26 mouse cellular contexts compared by ENCODE assay signal in the genomic region with DNA sequence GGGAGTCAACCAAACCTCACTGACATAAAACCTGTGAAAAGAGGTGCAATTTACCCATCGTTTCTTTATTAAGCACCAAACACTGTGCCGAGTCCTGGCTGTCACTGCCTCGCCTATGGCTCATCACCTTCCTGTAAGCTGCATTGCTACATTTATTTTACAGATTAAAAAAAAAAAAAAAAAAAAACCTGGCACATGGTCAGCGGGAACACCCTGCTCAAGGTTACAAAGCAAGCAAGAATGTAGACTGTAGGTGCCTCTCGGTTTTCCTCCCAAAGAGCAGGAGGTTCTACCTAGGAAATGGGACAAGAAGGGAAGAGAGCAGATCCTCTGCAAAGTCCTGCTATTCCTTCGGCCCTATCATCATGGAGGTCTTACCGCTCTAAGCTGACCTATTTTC.
A peak's percentile ranks its signal among the peaks of the same experiment; 100 is the strongest.
DNase-seq lines count a peak whose midpoint lies in the region; TF ChIP-seq lines count a peak whose summit lies in the region.
"Had no signal": no experiment of that assay in that cellular context is flagged by ENCODE, and none has a peak within 500 bp of the region (broad histone marks: within the 10 kb centered on the region; RNA-seq: fewer than 3 reads in every experiment).

No protein-coding gene starts in this region.

- no peak for TF ChIP-seq CTCF in E14TG2a.4 (conservative IDR thresholded peaks at IDR 0.05; ENCODE audit: low read length)

- H3K27me3 ChIP-seq in E14TG2a.4 (ENCODE audit: insufficient read depth, low read length), result no peaks in the 10 kb centered on the region
- H3K27me3 ChIP-seq: CH12.LX; embryonic facial prominence, embryonic 13.5 days; forebrain, embryonic 12.5 days; forebrain, embryonic 15.5 days; hindbrain, embryonic 13.5 days had no signal

- intact Hi-C loops in left cerebral cortex, postnatal 25 days (cut with DNase I), result no loop called here

- peaks cover 47% of the 10 kb centered on the region for H3K4me1 ChIP-seq in E14TG2a.4 (replicated peaks; ENCODE audit: low read depth, low read length)
- H3K4me1 ChIP-seq: embryonic facial prominence, embryonic 13.5 days; hindbrain, embryonic 13.5 days had no signal

- H3K4me3 ChIP-seq in E14TG2a.4 (replicated peaks; ENCODE audit: low read length), result peak overlapping the region; percentile 73
- H3K4me3 ChIP-seq: embryonic facial prominence, embryonic 10.5 days; embryonic facial prominence, embryonic 13.5 days; erythroblast, embryonic 14.5 days; forebrain, embryonic 12.5 days; forebrain, embryonic 15.5 days; gastrocnemius, adult 2 months; hindbrain, embryonic 13.5 days had no signal

- DNase-seq in ES-CJ7 (ENCODE audit: low read depth, low spot score), result peak; percentile 57
- DNase-seq in induced T-regulatory cell, adult 2 months (ENCODE audit: low read depth), result peak; percentile 7
- peak; percentile 5 for DNase-seq in naive thymus-derived CD4-positive, alpha-beta T cell, adult 2 months (ENCODE audit: low read depth)
- DNase-seq in urinary bladder, postnatal 25 days (ENCODE audit: low spot score), result no peak
- DNase-seq in cerebellum, adult 11 months, result no peak
- DNase-seq in kidney, adult 18-20 months, result no peak
- DNase-seq in left cerebral cortex, postnatal 25 days (ENCODE audit: low spot score in 2 of 2), result no peak
- DNase-seq: adrenal gland, adult 8-10 months; adrenal gland, postnatal 36 days; B cell, adult 2 months; cerebellum, adult 2 months; cerebellum, adult 9-11 months; cerebellum, postnatal 36 days; embryo, embryonic 11 days; gastrocnemius, adult 2 months; gastrocnemius, postnatal 14 days; heart, adult 11 months; kidney, adult 11 months had no signal

- no peaks in the 10 kb centered on the region for H3K9me3 ChIP-seq in E14TG2a.4 (ENCODE audit: low read length)
- H3K9me3 ChIP-seq: embryonic facial prominence, embryonic 10.5 days; embryonic facial prominence, embryonic 13.5 days; forebrain, embryonic 12.5 days; forebrain, embryonic 15.5 days; hindbrain, embryonic 13.5 days had no signal

- no peaks in the 10 kb centered on the region for H3K36me3 ChIP-seq in E14TG2a.4 (ENCODE audit: insufficient read depth, low read length)
- H3K36me3 ChIP-seq: embryonic facial prominence, embryonic 10.5 days; embryonic facial prominence, embryonic 13.5 days; forebrain, embryonic 12.5 days; forebrain, embryonic 15.5 days; hindbrain, embryonic 13.5 days had no signal

Comparison
In these comparisons a context has a peak if more than half of its experiments do, and no peak if none do; other contexts are left out.
1. DNase-seq: peak in ES-CJ7 (single experiment), induced T-regulatory cell, adult 2 months (single experiment) and naive thymus-derived CD4-positive, alpha-beta T cell, adult 2 months (single experiment); none in urinary bladder, postnatal 25 days (single experiment), cerebellum, adult 11 months (single experiment), kidney, adult 18-20 months (single experiment) and left cerebral cortex, postnatal 25 days (0 of 2).